Comparison of ENCODE assay signal across 11 mouse cellular contexts in the genomic region with DNA sequence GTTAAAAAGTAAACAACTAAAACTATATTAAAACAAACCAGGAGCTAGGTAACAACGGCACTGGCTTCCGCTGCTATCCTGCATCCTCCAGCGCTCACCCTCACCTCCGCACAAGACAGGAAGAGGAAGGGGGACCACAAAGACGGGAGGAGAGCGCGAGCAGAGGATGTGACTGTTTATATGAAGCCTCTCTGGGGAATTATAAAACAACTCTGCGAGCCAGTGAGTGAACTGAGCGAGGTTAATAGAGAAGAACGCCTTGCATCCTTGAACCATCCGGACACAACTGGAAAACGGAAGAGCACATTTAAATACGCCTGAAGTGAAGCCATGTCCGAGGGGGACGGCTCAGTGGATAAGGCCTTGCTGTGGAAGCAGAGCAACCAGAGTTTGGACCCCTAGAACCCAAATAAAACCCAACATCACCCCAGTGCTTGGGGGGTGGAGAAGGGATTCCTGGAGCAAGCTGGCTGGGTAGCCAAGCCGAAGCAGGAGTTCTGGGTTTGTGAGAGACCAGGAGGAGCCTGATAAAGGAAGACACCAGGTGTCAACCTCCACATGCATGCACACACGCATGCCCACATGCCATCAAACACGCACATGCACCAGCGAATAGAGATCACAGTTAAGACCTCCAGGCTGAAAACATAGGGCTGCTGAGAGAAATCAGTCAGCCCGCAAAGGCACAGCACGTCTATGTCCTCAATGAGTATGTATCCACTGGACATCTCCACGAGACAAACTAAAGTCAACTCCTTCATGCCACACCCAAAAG.
DNase-seq lines count a peak whose midpoint lies in the region; ATAC-seq and TF ChIP-seq lines count a peak whose summit lies in the region.
"Had no signal": no experiment of that assay in that cellular context is flagged by ENCODE, and none has a peak within 500 bp of the region (broad histone marks: within the 10 kb centered on the region; RNA-seq: fewer than 3 reads in every experiment).

No protein-coding gene starts in this region.

- H3K36me3 ChIP-seq in limb, embryonic 14.5 days (ENCODE audit: control insufficient read depth, insufficient read depth, low read length) = no peaks in the 10 kb centered on the region
- H3K36me3 ChIP-seq in limb, embryonic 10.5 days = 0 out of 2 replicates have a peak, but pooled peaks cover under 1% of the 10 kb centered on the region
- H3K36me3 ChIP-seq in lung, embryonic 16.5 days (ENCODE audit: control insufficient read depth, insufficient read depth, low read length) = no peaks in the 10 kb centered on the region

- no peaks in the 10 kb centered on the region for H3K27me3 ChIP-seq in limb, embryonic 14.5 days (ENCODE audit: control insufficient read depth, insufficient read depth, low read length)
- peaks cover 15% of the 10 kb centered on the region for H3K27me3 ChIP-seq in limb, embryonic 10.5 days (ENCODE audit: low read depth, poor library complexity, severe bottlenecking)
- H3K27me3 ChIP-seq in lung, embryonic 16.5 days (ENCODE audit: control insufficient read depth, insufficient read depth, low read depth, low read length) = no peaks in the 10 kb centered on the region
- H3K27me3 ChIP-seq: Patski had no signal

- no peak overlapping the region for H3K4me2 ChIP-seq in limb, embryonic 14.5 days (replicated peaks; ENCODE audit: low read depth, low read length, severe bottlenecking)
- H3K4me2 ChIP-seq in lung, embryonic 16.5 days (ENCODE audit: low read depth, low read length) = no peak overlapping the region; the same call in 1 of the 2 replicates

- peak; percentile 20; the same call in 1 of the 2 replicates for ATAC-seq in limb, embryonic 14.5 days (ENCODE audit: low FRiP score, low read depth)
- ATAC-seq in lung, embryonic 16.5 days (ENCODE audit: low read depth) = peak; percentile 76
- ATAC-seq: forebrain, embryonic 16.5 days; Patski had no signal

- H3K9ac ChIP-seq in limb, embryonic 14.5 days (ENCODE audit: low read depth, low read length, severe bottlenecking) = no peak overlapping the region
- H3K9ac ChIP-seq in lung, embryonic 16.5 days (ENCODE audit: low read length) = peak overlapping the region; percentile 21; the same call in 1 of the 2 replicates

- no peak overlapping the region for H3K27ac ChIP-seq in limb, embryonic 14.5 days (replicated peaks; ENCODE audit: low read depth, low read length)
- H3K27ac ChIP-seq in limb, embryonic 10.5 days = no peak overlapping the region
- H3K27ac ChIP-seq in lung, embryonic 16.5 days (ENCODE audit: low read length) = peak overlapping the region; percentile 78

- 67% methylated on average over 22 of the region's 22 CpGs for WGBS in limb, embryonic 14.5 days
- WGBS in limb, embryonic 10.5 days = 83% methylated on average over 22 of the region's 22 CpGs
- 52% methylated on average over 22 of the region's 22 CpGs for WGBS in lung, embryonic 16.5 days

- no peaks in the 10 kb centered on the region for H3K9me3 ChIP-seq in limb, embryonic 14.5 days (ENCODE audit: control insufficient read depth, low read length)
- H3K9me3 ChIP-seq in limb, embryonic 10.5 days (replicated peaks) = no peaks in the 10 kb centered on the region
- no peaks in the 10 kb centered on the region for H3K9me3 ChIP-seq in lung, embryonic 16.5 days (ENCODE audit: control insufficient read depth, low read length)

- peak; percentile 32 for DNase-seq in embryo, embryonic 10 days (ENCODE audit: low spot score)
- no peak for DNase-seq in embryo, embryonic 11 days
- DNase-seq in limb, embryonic 14.5 days (ENCODE audit: low spot score) = no peak
- no peak for DNase-seq in limb, embryonic 10.5 days (ENCODE audit: low spot score)
- DNase-seq in thymus, postnatal 10 days (ENCODE audit: low spot score in 2 of 2) = peak; percentile 21 to 62
- no peak for DNase-seq in adrenal gland, adult 18-20 months (ENCODE audit: low spot score in 2 of 2)
- no peak for DNase-seq in cerebellum, postnatal 10 days
- DNase-seq: heart, postnatal 4 days had no signal

- TF ChIP-seq POLR2A in limb, embryonic 14.5 days (IDR thresholded peaks at IDR 0.05; ENCODE audit: borderline replicate concordance, extremely low read depth, insufficient read depth, insufficient read length) = no peak

- peaks cover 18% of the 10 kb centered on the region for H3K4me1 ChIP-seq in limb, embryonic 14.5 days (ENCODE audit: control insufficient read depth, insufficient read depth, low read length)
- H3K4me1 ChIP-seq in limb, embryonic 10.5 days = peaks cover 46% of the 10 kb centered on the region
- peaks cover 17% of the 10 kb centered on the region for H3K4me1 ChIP-seq in lung, embryonic 16.5 days (replicated peaks; ENCODE audit: control insufficient read depth, insufficient read depth, low read length)

- H3K4me3 ChIP-seq in limb, embryonic 14.5 days (replicated peaks; ENCODE audit: low read length) = no peak overlapping the region
- no peak overlapping the region for H3K4me3 ChIP-seq in limb, embryonic 10.5 days
- H3K4me3 ChIP-seq in lung, embryonic 16.5 days (ENCODE audit: low read length) = no peak overlapping the region

Comparison
In these comparisons a context has a peak if more than half of its experiments do, and no peak if none do; other contexts are left out.
1. DNase-seq: peak in embryo, embryonic 10 days (single experiment) and thymus, postnatal 10 days (2 of 2); none in embryo, embryonic 11 days (single experiment), limb, embryonic 14.5 days (single experiment), limb, embryonic 10.5 days (single experiment), adrenal gland, adult 18-20 months (0 of 2) and cerebellum, postnatal 10 days (0 of 2).